Mouse (Mus musculus) kidney, embryonic 14.5 days (tissue): Measurements from ENCODE around the gene 9230112D13Rik. TPM values are rescaled to one million over a fixed set of nuclear protein-coding genes. Genes with fewer than 3 reads are reported as not detected.
A peak's percentile ranks its signal among the peaks of the same experiment; 100 is the strongest.

ENCODE experiments used
- ATAC-seq: fragments of 200-750 bp; cut with Nextera tagmentation; 2 replicates; pipeline ENCODE4 v1.8.0; 2017; ENCODE audit warnings: moderate number of reproducible peaks, mild to moderate bottlenecking, moderate TSS enrichment, moderate library complexity; ENCODE audit not compliant: low FRiP score, low TSS enrichment
- H3K27ac ChIP-seq: fragments of 300-500 bp; sonication (generic); 2 replicates; pipeline ENCODE4 v1.5.1; 2014; ENCODE audit warnings: low read depth, mild to moderate bottlenecking, low read length, moderate library complexity, mixed read lengths
- H3K27me3 ChIP-seq: fragments of 300-500 bp; sonication (generic); 2 replicates; pipeline ENCODE4 v1.6.1; 2014; ENCODE audit warnings: mild to moderate bottlenecking, low read length; ENCODE audit not compliant: control insufficient read depth, insufficient read depth
- H3K36me3 ChIP-seq: fragments of 300-500 bp; sonication (generic); 2 replicates; pipeline ENCODE4 v1.6.1; 2014; ENCODE audit warnings: low read length, mixed read lengths; ENCODE audit not compliant: control insufficient read depth, insufficient read depth
- H3K4me1 ChIP-seq: fragments of 300-500 bp; sonication (generic); 2 replicates; pipeline ENCODE4 v1.6.1; 2014; ENCODE audit warnings: low read length, mixed read lengths; ENCODE audit not compliant: control insufficient read depth, insufficient read depth
- H3K4me2 ChIP-seq: fragments of 300-500 bp; sonication (generic); replicated peaks from 2 replicates; pipeline ENCODE4 v1.6.1; 2014; ENCODE audit warnings: low read depth, mild to moderate bottlenecking, low read length
- H3K4me3 ChIP-seq: fragments of 300-500 bp; sonication (generic); 2 replicates; pipeline ENCODE4 v1.5.1; 2014; ENCODE audit warnings: mild to moderate bottlenecking, low read length
- H3K9ac ChIP-seq: fragments of 300-500 bp; sonication (generic); 2 replicates; pipeline ENCODE4 v1.6.1; 2014; ENCODE audit warnings: low read depth, mild to moderate bottlenecking, low read length, moderate library complexity
- H3K9me3 ChIP-seq: fragments of 300-500 bp; sonication (generic); 2 replicates; pipeline ENCODE4 v1.6.1; 2016; ENCODE audit warnings: low read length; ENCODE audit not compliant: control insufficient read depth
- WGBS: fragments of 180-500 bp; shearing (Covaris S2); extraction: QIAGEN DNeasy Blood & Tissue Kit; methylation state at CpG from one replicate; pipeline ENCODE4 v1.1.7; 2014; 5-methylcytosine and 5-hydroxymethylcytosine counted together
- polyA plus RNA-seq: library from polyadenylated mRNA; unstranded; fragments of >200 nt; fragmentation: Nextera tagmentation; extraction: Ambion mirVana; gene quantifications from 2 replicates; pipeline ENCODE4 v1.2.1, GENCODE M21; 2014

The 9230112D13Rik gene
- polyA plus RNA-seq, 1 experiment from 2014 or later: not detected

DNA sequence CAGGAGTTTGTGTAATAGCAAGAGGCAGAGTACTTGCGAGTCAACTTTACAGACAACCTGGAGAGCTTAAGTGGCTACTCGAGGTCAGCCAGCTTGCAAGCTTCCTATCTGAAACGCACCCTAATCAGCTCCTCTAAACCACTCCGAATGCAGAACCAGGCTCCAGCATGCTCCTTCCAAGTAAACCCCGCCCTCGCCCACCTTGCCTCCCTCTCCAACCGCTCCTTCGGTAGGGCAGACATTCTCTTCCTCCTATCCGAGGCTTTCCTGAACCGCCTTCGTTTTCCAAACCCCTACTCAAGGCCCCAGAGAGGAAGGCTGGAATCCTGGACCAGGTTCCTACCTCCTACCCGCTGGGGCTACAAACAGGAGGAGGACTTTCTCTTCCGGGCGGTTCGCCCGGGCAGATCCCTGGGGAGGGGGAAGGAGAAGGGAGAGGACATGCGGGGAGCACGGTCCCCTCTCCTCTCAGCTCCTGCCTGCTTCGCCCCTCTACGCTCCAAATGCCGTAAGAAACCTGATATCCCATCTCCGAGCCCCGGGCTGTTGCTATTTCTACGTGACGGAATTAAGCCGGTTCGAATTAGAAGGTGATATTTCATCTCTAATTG, 25.9 kb upstream of the 9230112D13Rik start:
- peak overlapping the region; percentile 89 for H3K4me2 ChIP-seq
- H3K27ac ChIP-seq: peak overlapping the region; percentile 59
- H3K36me3 ChIP-seq: no peaks in the 10 kb centered on the region
- H3K9me3 ChIP-seq: no peaks in the 10 kb centered on the region
- H3K27me3 ChIP-seq: peaks cover 4% of the 10 kb centered on the region; the same call in 1 of the 2 replicates
- peak overlapping the region; percentile 70 for H3K9ac ChIP-seq
- WGBS: under 1% methylated on average over 27 of the region's 27 CpGs
- H3K4me3 ChIP-seq: peak overlapping the region; percentile 68
- ATAC-seq: peak; percentile 56
- peaks cover 10% of the 10 kb centered on the region; the same call in 1 of the 2 replicates for H3K4me1 ChIP-seq

- WGBS: 79% methylated on average over 2 of the region's 2 CpGs
- no peak for ATAC-seq
- no peak overlapping the region for H3K27ac ChIP-seq
Observed at GRCm38 (mm10) chr14:34544545-34544944, 21.9 kb upstream of the 9230112D13Rik start.

DNA sequence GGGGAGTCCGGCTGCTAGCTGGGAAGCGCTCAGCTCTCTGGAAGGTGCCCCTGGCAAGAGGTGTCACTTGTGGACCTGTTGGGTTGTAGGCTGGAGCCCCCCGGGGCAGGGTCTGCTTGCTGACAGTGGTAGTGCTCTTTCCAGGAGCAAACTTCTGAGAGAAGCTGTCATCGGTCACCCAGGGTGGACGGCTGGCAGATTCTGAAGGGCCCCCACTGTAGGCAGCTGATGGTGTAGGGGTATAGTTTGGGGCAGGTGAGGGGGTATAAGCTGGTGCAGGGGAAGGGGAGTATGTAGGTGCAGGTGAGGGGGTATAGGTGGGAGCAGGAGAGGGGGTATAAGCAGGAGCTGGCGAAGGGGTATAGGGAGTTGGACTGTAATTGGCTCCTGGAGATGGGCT, 21.4 kb upstream of the 9230112D13Rik start:
- no peak overlapping the region for H3K4me2 ChIP-seq
- no peak overlapping the region for H3K27ac ChIP-seq
- H3K4me3 ChIP-seq: no peak overlapping the region
- H3K9me3 ChIP-seq: no peaks in the 10 kb centered on the region
- H3K4me1 ChIP-seq: peaks cover 13% of the 10 kb centered on the region; the same call in 1 of the 2 replicates
- 89% methylated on average over 6 of the region's 6 CpGs for WGBS
- ATAC-seq: no peak
- no peaks in the 10 kb centered on the region for H3K36me3 ChIP-seq
- peaks cover 4% of the 10 kb centered on the region; the same call in 1 of the 2 replicates for H3K27me3 ChIP-seq
- H3K9ac ChIP-seq: no peak overlapping the region

More at GRCm38 (mm10) chr14:34544545-34544944, 21.9 kb upstream of the 9230112D13Rik start:
- no peak overlapping the region for H3K9ac ChIP-seq
- H3K36me3 ChIP-seq: no peaks in the 10 kb centered on the region
- peaks cover 4% of the 10 kb centered on the region; the same call in 1 of the 2 replicates for H3K27me3 ChIP-seq
- H3K4me3 ChIP-seq: no peak overlapping the region
- no peaks in the 10 kb centered on the region for H3K9me3 ChIP-seq
- H3K4me2 ChIP-seq: no peak overlapping the region
- peaks cover 13% of the 10 kb centered on the region; the same call in 1 of the 2 replicates for H3K4me1 ChIP-seq

- Histone ChIP-seq H3K9me3 (no peaks in the 10 kb centered on the region), H3K36me3 (no peaks in the 10 kb centered on the region), H3K4me1 (peaks cover 13% of the 10 kb centered on the region; the same call in 1 of the 2 replicates), H3K4me2 (no peak overlapping the region), H3K4me3 (no peak overlapping the region), H3K27me3 (peaks cover 4% of the 10 kb centered on the region; the same call in 1 of the 2 replicates), H3K9ac (no peak overlapping the region), H3K27ac (no peak overlapping the region)
- 86% methylated on average over 6 of the region's 6 CpGs for WGBS
- no peak for ATAC-seq
Observed at GRCm38 (mm10) chr14:34543596-34543995, 21.0 kb upstream of the 9230112D13Rik start.

- Histone ChIP-seq H3K4me1 (peaks cover 9% of the 10 kb centered on the region; the same call in 1 of the 2 replicates), H3K4me2 (no peak overlapping the region), H3K9me3 (no peaks in the 10 kb centered on the region), H3K27me3 (peaks cover 4% of the 10 kb centered on the region; the same call in 1 of the 2 replicates), H3K4me3 (no peak overlapping the region), H3K27ac (no peak overlapping the region), H3K9ac (no peak overlapping the region), H3K36me3 (no peaks in the 10 kb centered on the region)
- no peak for ATAC-seq
- 89% methylated on average over 5 of the region's 5 CpGs for WGBS
Observed at GRCm38 (mm10) chr14:34541896-34542295, 19.3 kb upstream of the 9230112D13Rik start.

- H3K36me3 ChIP-seq: no peaks in the 10 kb centered on the region
- no peaks in the 10 kb centered on the region for H3K9me3 ChIP-seq
- 7% methylated on average over 16 of the region's 17 CpGs for WGBS
- no peak overlapping the region for H3K9ac ChIP-seq
- H3K4me1 ChIP-seq: peaks cover 7% of the 10 kb centered on the region; the same call in 1 of the 2 replicates
- H3K4me3 ChIP-seq: no peak overlapping the region
- peaks cover 4% of the 10 kb centered on the region; the same call in 1 of the 2 replicates for H3K27me3 ChIP-seq
- ATAC-seq: peak; percentile 92
- peak overlapping the region; percentile 88 for H3K27ac ChIP-seq
- H3K4me2 ChIP-seq: peak overlapping the region; percentile 28
Observed at GRCm38 (mm10) chr14:34540685-34541162, 18.1 kb upstream of the 9230112D13Rik start.

GRCm38 (mm10) chr14:34535883-34536282, 13.3 kb upstream of the 9230112D13Rik start:
- H3K27ac ChIP-seq: no peak overlapping the region
- no peak overlapping the region for H3K4me2 ChIP-seq
- H3K9ac ChIP-seq: no peak overlapping the region
- ATAC-seq: no peak
- WGBS: 67% methylated on average over 4 of the region's 4 CpGs
- no peaks in the 10 kb centered on the region for H3K27me3 ChIP-seq
- H3K9me3 ChIP-seq: no peaks in the 10 kb centered on the region
- no peaks in the 10 kb centered on the region for H3K36me3 ChIP-seq
- H3K4me3 ChIP-seq: no peak overlapping the region
- no peaks in the 10 kb centered on the region for H3K4me1 ChIP-seq

DNA sequence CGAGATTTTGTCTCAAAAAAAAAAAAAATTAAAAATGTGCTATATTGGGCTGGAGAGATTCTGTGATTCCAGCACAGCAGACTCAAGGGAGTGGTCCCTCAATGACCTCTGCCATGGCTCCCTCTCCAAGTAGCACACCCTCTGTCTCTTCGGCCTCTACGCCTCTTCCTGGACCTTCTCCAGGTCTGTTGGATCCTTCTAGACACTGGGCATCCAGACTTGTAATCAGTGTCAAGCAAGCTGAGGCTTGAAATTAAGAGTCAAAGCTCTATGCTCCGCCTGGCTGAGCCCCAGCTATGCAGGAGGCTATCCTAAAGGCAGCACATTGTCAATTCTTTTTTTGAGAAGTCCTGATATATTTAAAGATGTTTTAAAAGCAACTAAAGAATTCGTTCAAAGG, 10.9 kb upstream of the 9230112D13Rik start:
- no peak for ATAC-seq
- 83% methylated on average over 5 of the region's 5 CpGs for WGBS
- Histone ChIP-seq H3K27me3 (peaks cover 4% of the 10 kb centered on the region; the same call in 1 of the 2 replicates), H3K36me3 (no peaks in the 10 kb centered on the region), H3K4me2 (no peak overlapping the region), H3K4me1 (no peaks in the 10 kb centered on the region), H3K27ac (no peak overlapping the region), H3K9ac (no peak overlapping the region), H3K9me3 (no peaks in the 10 kb centered on the region), H3K4me3 (no peak overlapping the region)

DNA sequence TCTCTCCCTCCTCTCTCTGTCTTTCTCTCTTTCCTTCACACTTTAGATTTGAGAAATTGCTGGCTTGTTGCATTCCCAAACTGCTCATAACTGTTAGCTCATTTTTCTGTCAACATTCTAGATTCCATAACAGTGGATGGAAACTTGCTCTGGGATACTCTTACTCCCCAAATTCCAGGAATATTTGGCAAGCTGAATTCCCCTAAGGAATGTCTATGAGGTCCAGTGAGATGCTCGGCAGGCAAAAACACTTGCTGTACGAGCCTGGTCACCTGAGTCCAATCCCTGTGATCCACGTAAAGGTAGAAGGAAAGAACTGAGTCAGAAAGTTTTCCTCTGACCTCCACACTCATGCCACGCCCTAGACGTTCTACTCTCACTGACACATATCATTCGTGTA, 9.9 kb upstream of the 9230112D13Rik start:
- Histone ChIP-seq H3K36me3 (no peaks in the 10 kb centered on the region), H3K9me3 (no peaks in the 10 kb centered on the region), H3K4me1 (no peaks in the 10 kb centered on the region), H3K27ac (no peak overlapping the region), H3K27me3 (peaks cover 4% of the 10 kb centered on the region; the same call in 1 of the 2 replicates), H3K4me3 (no peak overlapping the region), H3K4me2 (no peak overlapping the region), H3K9ac (no peak overlapping the region)
- 74% methylated on average over 6 of the region's 6 CpGs for WGBS
- ATAC-seq: no peak
